Mouse (Mus musculus) C2C12 (cell line): Measurements from ENCODE around the gene Ccnl1.

Experiments
- CEBPB ChIP-seq: IDR thresholded peaks from one replicate; pipeline ENCODE4 v1.6.1; 2011; ENCODE audit warnings: low read depth, mild to moderate bottlenecking, control low read depth, moderate library complexity
- CTCF ChIP-seq: IDR thresholded peaks from one replicate; pipeline ENCODE4 v1.5.1; 2011; ENCODE audit not compliant: control insufficient read depth, insufficient read depth, insufficient read length
- FOSL1 ChIP-seq: IDR thresholded peaks from one replicate; pipeline ENCODE4 v1.8.0; 2011; ENCODE audit warnings: mild to moderate bottlenecking, low read length; ENCODE audit not compliant: poor library complexity, insufficient read depth, severe bottlenecking
- MAX ChIP-seq: IDR thresholded peaks from one replicate; pipeline ENCODE4 v1.6.1; 2011; ENCODE audit warnings: mild to moderate bottlenecking, control low read depth
- MYOD1 ChIP-seq: IDR thresholded peaks from one replicate; pipeline ENCODE4 v1.6.1; 2011; ENCODE audit warnings: low read depth; ENCODE audit not compliant: control insufficient read depth, insufficient read length
- USF1 ChIP-seq: IDR thresholded peaks from one replicate; pipeline ENCODE4 v1.6.1; 2011; ENCODE audit warnings: low read depth, mild to moderate bottlenecking, control low read depth, moderate library complexity

DNA sequence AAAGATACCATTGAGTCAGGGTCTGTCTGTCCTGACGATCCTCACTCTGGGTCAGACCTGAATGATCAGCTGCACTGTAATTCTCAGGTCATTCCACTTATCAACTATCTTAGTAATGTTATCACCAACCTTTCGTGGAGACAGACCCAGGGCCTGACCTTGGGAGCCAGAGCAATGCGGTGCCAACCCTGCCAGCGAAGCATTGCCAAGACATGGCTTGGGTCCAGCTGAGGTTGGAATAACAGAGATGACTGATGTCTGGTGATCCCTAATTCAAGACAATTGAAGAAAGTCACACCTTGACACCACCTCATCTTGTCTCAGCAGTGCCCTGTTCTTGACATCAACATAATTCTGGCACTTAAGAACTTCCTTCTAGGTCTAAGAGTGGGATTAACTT lies 24.3 kb downstream of the Ccnl1 start:
- TF ChIP-seq CTCF (no peak), USF1 (no peak), MYOD1 (no peak), MAX (no peak), CEBPB (no peak), FOSL1 (no peak)
